Mouse (Mus musculus): ENCODE results near the gene Slc35a5. TPM values are rescaled to one million over a fixed set of nuclear protein-coding genes. Genes with fewer than 3 reads are reported as not detected.

Gene Slc35a5
- polyA plus RNA-seq, 1 experiment from 2014 or later: 14.9 TPM

DNA sequence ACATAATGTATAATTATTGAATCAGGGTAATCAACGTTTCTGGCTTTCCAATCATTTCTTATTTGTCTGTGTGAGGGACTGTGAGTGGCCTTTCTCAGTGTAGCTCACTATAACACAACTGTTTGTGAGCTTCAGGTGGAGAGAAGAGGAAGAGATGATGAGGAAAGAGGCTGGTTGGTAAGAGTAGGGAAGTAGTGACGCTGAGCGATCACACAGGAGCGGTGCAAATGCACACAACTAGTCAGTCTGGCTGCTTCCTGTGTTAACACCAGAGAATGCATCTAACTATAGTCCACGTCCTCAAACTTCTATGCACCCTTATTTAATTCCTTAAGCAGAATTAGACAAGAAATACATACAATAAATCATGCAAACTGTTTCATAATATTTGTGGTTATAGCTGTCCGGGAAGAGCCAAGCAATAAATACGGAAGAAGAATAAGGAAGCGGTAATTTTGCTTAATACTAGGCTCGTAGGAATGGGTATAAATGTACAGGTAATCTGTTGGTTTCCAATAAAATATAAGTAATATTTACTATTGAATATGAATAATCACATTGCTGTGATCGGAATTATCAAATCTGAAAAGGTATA, 9.9 kb downstream of the Slc35a5 start:
- H3K36me3 ChIP-seq: peaks cover 64% of the 10 kb centered on the region
- no peaks in the 10 kb centered on the region for H3K9me3 ChIP-seq
- H3K27ac ChIP-seq: no peak overlapping the region
- no peak overlapping the region for H3K4me3 ChIP-seq
- no peaks in the 10 kb centered on the region for H3K27me3 ChIP-seq
- no peak overlapping the region for H3K4me2 ChIP-seq
- H3K4me1 ChIP-seq: no peaks in the 10 kb centered on the region
- WGBS: 92% methylated on average over 10 of the region's 10 CpGs
- no peak overlapping the region for H3K9ac ChIP-seq
- ATAC-seq (ENCODE audit: insufficient number of reproducible peaks, low FRiP score, low TSS enrichment, low read depth): no peak

DNA sequence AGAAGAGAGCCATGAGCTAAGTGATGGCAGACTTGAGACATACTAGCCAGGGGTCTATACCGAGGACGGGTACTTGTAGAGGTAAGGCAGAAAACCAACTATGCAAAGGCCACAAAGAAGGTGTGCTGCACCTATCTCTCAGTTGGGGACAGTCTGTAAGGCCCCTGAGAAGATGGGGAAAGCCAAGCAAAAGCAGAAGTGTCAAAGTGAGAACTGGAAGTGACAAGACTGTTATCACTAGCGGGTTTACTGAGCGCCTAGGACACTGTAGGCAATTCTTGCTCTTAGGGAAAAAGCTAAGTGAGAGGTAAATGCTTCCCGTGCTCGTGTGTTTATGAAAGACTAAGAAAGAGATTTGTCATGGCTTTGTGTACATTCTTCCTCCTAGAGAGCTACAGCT, 13.4 kb downstream of the Slc35a5 start:
- Histone ChIP-seq H3K9me3 (no peaks in the 10 kb centered on the region), H3K4me2 (no peak overlapping the region), H3K9ac (no peak overlapping the region), H3K4me1 (no peaks in the 10 kb centered on the region), H3K27me3 (no peaks in the 10 kb centered on the region), H3K27ac (no peak overlapping the region), H3K36me3 (peaks cover 67% of the 10 kb centered on the region), H3K4me3 (no peak overlapping the region)
- WGBS: 90% methylated on average over 6 of the region's 6 CpGs
- no peak for ATAC-seq (ENCODE audit: insufficient number of reproducible peaks, low FRiP score, low TSS enrichment, low read depth)

DNA sequence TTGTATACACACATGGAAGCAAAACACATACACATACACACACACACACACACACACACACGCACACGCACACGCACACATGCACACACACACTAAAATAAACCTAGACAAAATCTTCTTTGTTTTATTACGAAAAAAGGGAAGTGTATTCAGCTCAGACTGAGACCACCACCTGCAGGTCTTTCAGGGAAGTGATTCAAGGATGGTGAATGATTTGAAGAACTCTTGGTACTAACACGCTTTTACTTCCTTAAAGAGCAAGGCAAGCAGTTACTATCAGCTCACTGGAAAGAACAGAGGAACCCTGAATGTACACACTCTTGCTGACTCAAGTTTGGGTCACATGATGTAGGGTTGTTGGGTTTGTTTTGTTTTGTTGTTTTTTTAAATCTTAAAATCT, 15.9 kb downstream of the Slc35a5 start:
- Histone ChIP-seq H3K36me3 (peaks cover 58% of the 10 kb centered on the region), H3K9me3 (no peaks in the 10 kb centered on the region), H3K9ac (no peak overlapping the region), H3K4me2 (no peak overlapping the region), H3K4me1 (no peaks in the 10 kb centered on the region), H3K27me3 (no peaks in the 10 kb centered on the region), H3K27ac (no peak overlapping the region), H3K4me3 (no peak overlapping the region)
- ATAC-seq (ENCODE audit: insufficient number of reproducible peaks, low FRiP score, low TSS enrichment, low read depth): no peak
- WGBS: 93% methylated on average over 5 of the region's 5 CpGs

DNA sequence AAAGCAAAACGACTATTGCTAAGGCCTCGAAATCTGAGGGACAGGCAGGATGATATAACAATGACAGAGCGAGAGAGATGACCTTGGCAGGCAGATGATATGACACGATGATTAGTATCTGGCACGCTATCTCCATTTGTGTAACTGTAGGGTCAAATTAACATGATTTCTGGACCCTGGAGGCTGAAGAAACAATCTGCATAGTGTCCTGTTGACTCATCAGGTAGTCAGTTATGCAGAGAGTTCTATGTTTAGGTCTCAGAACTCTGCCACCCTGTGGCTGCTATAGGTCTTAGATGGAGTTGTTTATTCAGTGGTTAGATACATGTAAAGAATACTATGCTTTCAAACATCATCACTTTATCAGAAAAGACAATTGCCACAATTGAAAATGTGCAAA, 16.8 kb downstream of the Slc35a5 start:
- Histone ChIP-seq H3K4me3 (no peak overlapping the region), H3K27me3 (no peaks in the 10 kb centered on the region), H3K9ac (no peak overlapping the region), H3K4me2 (no peak overlapping the region), H3K9me3 (no peaks in the 10 kb centered on the region), H3K27ac (no peak overlapping the region), H3K36me3 (peaks cover 54% of the 10 kb centered on the region), H3K4me1 (no peaks in the 10 kb centered on the region)
- ATAC-seq (ENCODE audit: insufficient number of reproducible peaks, low FRiP score, low TSS enrichment, low read depth): no peak
- WGBS: 91% methylated on average over 5 of the region's 5 CpGs

GRCm38 (mm10) chr16:45127936-45128710, 30.4 kb downstream of the Slc35a5 start:
- Histone ChIP-seq H3K9ac (no peak overlapping the region), H3K4me3 (no peak overlapping the region), H3K4me2 (no peak overlapping the region), H3K27ac (no peak overlapping the region), H3K27me3 (no peaks in the 10 kb centered on the region), H3K9me3 (no peaks in the 10 kb centered on the region), H3K4me1 (no peaks in the 10 kb centered on the region), H3K36me3 (peaks cover 17% of the 10 kb centered on the region; the same call in 1 of the 2 replicates)
- ATAC-seq (ENCODE audit: insufficient number of reproducible peaks, low FRiP score, low TSS enrichment, low read depth): no peak
- WGBS: 83% methylated on average over 2 of the region's 2 CpGs

DNA sequence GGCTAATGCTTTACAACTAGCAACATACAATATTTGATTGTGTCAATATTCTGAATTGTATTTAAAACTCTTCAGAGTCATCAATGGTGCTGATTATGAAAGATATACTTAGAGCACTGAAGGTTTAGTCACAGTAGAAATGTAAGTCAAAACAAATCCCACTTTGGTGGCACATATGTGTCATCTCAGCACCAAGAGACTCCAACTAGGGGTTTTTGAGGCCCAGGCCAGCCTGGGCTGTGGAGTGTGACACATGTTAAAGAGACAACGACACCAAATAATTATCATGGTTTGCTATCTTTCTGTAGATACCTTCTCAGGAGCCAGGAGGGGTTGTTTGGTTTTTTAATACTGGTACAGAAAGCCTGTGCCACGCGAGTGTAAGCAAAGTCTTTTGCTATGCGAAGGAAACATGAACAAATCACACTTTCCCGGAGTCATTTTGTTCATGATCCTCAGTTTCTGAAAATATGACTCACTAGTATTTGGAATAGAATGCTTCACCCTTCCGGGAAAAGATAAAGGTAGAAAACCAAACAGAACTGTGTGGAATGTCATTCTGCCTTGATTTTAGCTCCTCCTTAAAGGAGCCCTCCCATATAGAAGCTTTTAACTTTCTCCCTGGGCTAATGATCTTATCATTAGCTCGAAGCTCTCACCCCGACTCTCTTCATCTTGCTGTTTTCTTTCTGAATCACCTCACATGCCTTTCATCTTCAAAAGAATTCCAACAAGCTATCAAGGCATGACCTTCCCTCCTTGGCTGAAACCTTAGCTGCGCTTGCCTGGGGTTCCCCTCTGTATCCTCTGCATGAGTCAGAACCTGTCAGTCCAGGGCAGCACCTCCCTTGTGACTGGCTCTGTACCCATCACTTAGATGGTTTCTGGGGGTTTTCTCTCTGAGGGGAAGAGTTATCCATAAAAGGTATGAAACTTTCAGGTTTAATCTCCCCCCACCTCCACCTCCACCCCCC, 34.0 kb downstream of the Slc35a5 start:
- no peak overlapping the region for H3K4me2 ChIP-seq
- 52% methylated on average over 9 of the region's 9 CpGs for WGBS
- H3K27ac ChIP-seq: no peak overlapping the region
- no peak overlapping the region for H3K9ac ChIP-seq
- no peaks in the 10 kb centered on the region for H3K27me3 ChIP-seq
- no peak for ATAC-seq (ENCODE audit: insufficient number of reproducible peaks, low FRiP score, low TSS enrichment, low read depth)
- no peak overlapping the region for H3K4me3 ChIP-seq
- peaks cover 14% of the 10 kb centered on the region; the same call in 1 of the 2 replicates for H3K36me3 ChIP-seq
- H3K9me3 ChIP-seq: no peaks in the 10 kb centered on the region
- 0 out of 2 replicates have a peak, but pooled peaks cover 3% of the 10 kb centered on the region for H3K4me1 ChIP-seq

DNA sequence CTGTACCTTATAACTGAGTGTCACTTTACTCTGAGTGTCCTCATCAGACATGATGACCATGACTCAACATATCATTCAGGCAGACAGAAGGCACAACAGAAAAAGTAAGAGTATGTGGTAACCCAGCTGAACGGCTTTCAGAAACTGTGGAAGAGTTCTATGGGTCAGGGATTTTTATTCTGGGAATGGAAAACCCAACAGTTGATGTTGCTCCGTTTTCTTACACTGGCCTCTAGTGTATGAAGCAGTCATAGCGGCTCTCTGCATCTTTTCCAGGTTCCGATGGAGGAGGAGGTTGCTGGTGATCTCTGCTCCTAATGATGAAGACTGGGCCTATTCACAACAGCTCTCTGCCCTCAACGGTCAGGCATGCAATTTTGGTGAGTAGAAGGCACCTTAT, 35.9 kb downstream of the Slc35a5 start:
- H3K9me3 ChIP-seq: no peaks in the 10 kb centered on the region
- H3K27me3 ChIP-seq: no peaks in the 10 kb centered on the region
- no peak overlapping the region for H3K4me3 ChIP-seq
- no peak overlapping the region for H3K9ac ChIP-seq
- ATAC-seq (ENCODE audit: insufficient number of reproducible peaks, low FRiP score, low TSS enrichment, low read depth): no peak
- H3K36me3 ChIP-seq: peaks cover 15% of the 10 kb centered on the region; the same call in 1 of the 2 replicates
- 0 out of 2 replicates have a peak, but pooled peaks cover 3% of the 10 kb centered on the region for H3K4me1 ChIP-seq
- 67% methylated on average over 5 of the region's 5 CpGs for WGBS
- no peak overlapping the region for H3K4me2 ChIP-seq
- H3K27ac ChIP-seq: no peak overlapping the region

DNA sequence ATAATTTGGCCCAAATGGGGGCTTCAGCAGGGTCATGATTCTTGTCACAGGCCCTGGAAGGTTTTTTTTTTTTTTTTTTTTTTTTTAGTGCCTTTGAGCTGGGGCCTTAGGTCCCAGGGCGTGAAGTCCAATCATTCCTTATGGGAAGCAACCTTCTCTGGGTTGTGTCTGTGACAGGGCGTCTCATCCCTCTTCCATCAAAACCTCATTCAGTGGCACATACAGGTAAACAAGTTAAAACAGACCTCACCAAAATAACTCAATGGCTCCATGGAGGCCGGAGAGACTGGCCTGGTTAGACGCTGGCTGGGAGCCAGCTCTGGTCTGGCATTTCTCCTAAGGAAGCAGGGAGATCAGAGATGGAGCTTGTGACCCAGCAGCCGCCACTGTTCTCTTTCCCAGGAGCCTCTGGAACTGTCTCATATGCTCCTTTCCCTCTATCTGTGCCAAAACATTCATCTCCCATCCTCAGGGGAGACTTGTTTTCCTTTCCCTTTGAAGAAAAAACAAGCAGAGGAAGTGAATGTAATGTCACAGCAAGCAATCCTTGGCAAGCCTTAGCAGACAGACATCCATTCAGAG, 37.6 kb downstream of the Slc35a5 start:
- WGBS: 36% methylated on average over 5 of the region's 5 CpGs
- Histone ChIP-seq H3K27me3 (no peaks in the 10 kb centered on the region), H3K4me2 (no peak overlapping the region), H3K27ac (no peak overlapping the region; the same call in 1 of the 2 replicates), H3K9ac (no peak overlapping the region), H3K4me1 (0 out of 2 replicates have a peak, but pooled peaks cover 3% of the 10 kb centered on the region), H3K36me3 (peaks cover 17% of the 10 kb centered on the region; the same call in 1 of the 2 replicates), H3K4me3 (no peak overlapping the region), H3K9me3 (no peaks in the 10 kb centered on the region)
- no peak for ATAC-seq (ENCODE audit: insufficient number of reproducible peaks, low FRiP score, low TSS enrichment, low read depth)

GRCm38 (mm10) chr16:45118760-45119159, 39.7 kb downstream of the Slc35a5 start:
- ATAC-seq (ENCODE audit: insufficient number of reproducible peaks, low FRiP score, low TSS enrichment, low read depth): no peak
- no peaks in the 10 kb centered on the region for H3K9me3 ChIP-seq
- H3K4me2 ChIP-seq: no peak overlapping the region
- no peak overlapping the region for H3K9ac ChIP-seq
- peaks cover 17% of the 10 kb centered on the region; the same call in 1 of the 2 replicates for H3K36me3 ChIP-seq
- H3K27ac ChIP-seq: no peak overlapping the region
- WGBS: 84% methylated on average over 3 of the region's 3 CpGs
- no peak overlapping the region for H3K4me3 ChIP-seq
- H3K4me1 ChIP-seq: 0 out of 2 replicates have a peak, but pooled peaks cover 3% of the 10 kb centered on the region
- H3K27me3 ChIP-seq: no peaks in the 10 kb centered on the region

- Histone ChIP-seq H3K9ac (no peak overlapping the region), H3K27me3 (no peaks in the 10 kb centered on the region), H3K4me2 (no peak overlapping the region), H3K4me1 (0 out of 2 replicates have a peak, but pooled peaks cover 3% of the 10 kb centered on the region), H3K27ac (no peak overlapping the region), H3K36me3 (peaks cover 19% of the 10 kb centered on the region; the same call in 1 of the 2 replicates), H3K9me3 (no peaks in the 10 kb centered on the region), H3K4me3 (no peak overlapping the region)
- ATAC-seq (ENCODE audit: insufficient number of reproducible peaks, low FRiP score, low TSS enrichment, low read depth): no peak
- WGBS: 89% methylated on average over 3 of the region's 3 CpGs
These were observed 41.3 kb downstream of the Slc35a5 start for GRCm38 (mm10) chr16:45117200-45117599.

DNA sequence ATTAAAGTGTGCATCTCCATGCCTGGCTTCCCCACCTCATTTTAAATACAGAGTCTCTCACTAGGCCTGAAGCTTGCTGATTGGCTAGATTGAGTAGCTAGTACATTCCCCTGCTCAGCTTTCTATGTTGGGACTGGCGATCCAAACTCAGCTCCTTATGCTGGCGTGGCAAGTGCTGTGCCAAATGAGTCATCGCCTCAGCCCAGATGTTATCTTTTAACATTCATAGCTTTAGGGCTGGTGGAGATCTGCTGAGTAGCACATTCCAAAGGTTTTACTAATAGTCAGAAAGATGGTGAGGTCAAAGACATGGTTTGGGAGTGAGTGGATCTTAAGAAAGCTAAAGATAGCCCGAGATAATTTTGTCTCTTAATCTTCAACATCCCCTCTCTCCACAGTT, 48.0 kb downstream of the Slc35a5 start:
- WGBS: 21% methylated on average over 4 of the region's 4 CpGs
- Histone ChIP-seq H3K27ac (peak overlapping the region; percentile 59), H3K9me3 (no peaks in the 10 kb centered on the region), H3K27me3 (no peaks in the 10 kb centered on the region), H3K36me3 (0 out of 2 replicates have a peak, but pooled peaks cover 6% of the 10 kb centered on the region), H3K4me1 (peaks cover 6% of the 10 kb centered on the region; the same call in 1 of the 2 replicates), H3K4me2 (no peak overlapping the region), H3K4me3 (no peak overlapping the region), H3K9ac (no peak overlapping the region)
- ATAC-seq (ENCODE audit: insufficient number of reproducible peaks, low FRiP score, low TSS enrichment, low read depth): peak; percentile 67

All from limb, embryonic 15.5 days (tissue).